Mouse (Mus musculus) forebrain, postnatal 0 days (tissue): Measurements from ENCODE around the gene Cope. TPM values are rescaled to one million over a fixed set of nuclear protein-coding genes. Genes with fewer than 3 reads are reported as not detected.

Experiments used
- ATAC-seq: fragments of 200-750 bp; cut with Nextera tagmentation; 2 replicates; pipeline ENCODE4 v1.8.0; 2017; ENCODE audit warnings: mild to moderate bottlenecking, moderate library complexity
- DNase-seq: peaks from one replicate; pipeline ENCODE4 v3.0.0-alpha.2; 2015
- H3K27ac ChIP-seq: fragments of 300-500 bp; sonication (generic); 2 replicates; pipeline ENCODE4 v1.5.1; 2014; ENCODE audit warnings: low read depth, mild to moderate bottlenecking, antibody characterized with exemption, low read length, moderate library complexity, mixed read lengths
- H3K27me3 ChIP-seq: fragments of 300-500 bp; sonication (generic); 2 replicates; pipeline ENCODE4 v1.6.1; 2014; ENCODE audit warnings: mild to moderate bottlenecking, low read length, mixed read lengths; ENCODE audit not compliant: insufficient read depth
- H3K36me3 ChIP-seq: fragments of 300-500 bp; sonication (generic); 2 replicates; pipeline ENCODE4 v1.6.1; 2014; ENCODE audit warnings: mild to moderate bottlenecking, moderate library complexity; ENCODE audit not compliant: insufficient read depth
- H3K4me1 ChIP-seq: fragments of 300-500 bp; sonication (generic); 2 replicates; pipeline ENCODE4 v1.6.1; 2014; ENCODE audit warnings: antibody characterized with exemption; ENCODE audit not compliant: insufficient read depth
- H3K4me2 ChIP-seq: fragments of 300-500 bp; sonication (generic); 2 replicates; pipeline ENCODE4 v1.6.1; 2014; ENCODE audit warnings: low read depth, mild to moderate bottlenecking, moderate library complexity
- H3K4me3 ChIP-seq: fragments of 300-500 bp; sonication (generic); 2 replicates; pipeline ENCODE4 v1.5.1; 2014; ENCODE audit warnings: low read depth, low read length, mixed read lengths
- H3K9ac ChIP-seq: fragments of 300-500 bp; sonication (generic); 2 replicates; pipeline ENCODE4 v1.6.1; 2014; ENCODE audit warnings: mild to moderate bottlenecking
- H3K9me3 ChIP-seq: fragments of 300-500 bp; sonication (generic); 2 replicates; pipeline ENCODE4 v1.6.1; 2016; ENCODE audit warnings: low read length
- CTCF ChIP-seq: sonication (generic); IDR thresholded peaks from 2 replicates; pipeline ENCODE4 v1.5.1; 2016; ENCODE audit warnings: antibody characterized with exemption, control low read depth, low read depth
- WGBS: fragments of 180-500 bp; shearing (Covaris S2); extraction: QIAGEN DNeasy Blood & Tissue Kit; methylation state at CpG from one replicate; pipeline ENCODE4 v1.1.7; 2014; 5-methylcytosine and 5-hydroxymethylcytosine counted together
- polyA plus RNA-seq: library from polyadenylated mRNA; unstranded; fragments of >200 nt; fragmentation: Nextera tagmentation; extraction: Ambion mirVana; gene quantifications from 2 replicates; pipeline ENCODE4 v1.2.1, GENCODE M21; 2015
- total RNA-seq: library from RNA; depleted of rRNA; stranded (reverse); fragments of >200 nt; gene quantifications from 2 replicates; pipeline ENCODE4 v1.2.3, GENCODE M21; 2014

The Cope gene
- total and polyA plus RNA-seq, 2 experiments from 2014 or later, result 86.6 to 259 TPM

- no peaks in the 10 kb centered on the region for H3K27me3 ChIP-seq
These were observed 29.2 kb downstream of the Cope start for GRCm38 (mm10) chr8:70331526-70331925.

DNA sequence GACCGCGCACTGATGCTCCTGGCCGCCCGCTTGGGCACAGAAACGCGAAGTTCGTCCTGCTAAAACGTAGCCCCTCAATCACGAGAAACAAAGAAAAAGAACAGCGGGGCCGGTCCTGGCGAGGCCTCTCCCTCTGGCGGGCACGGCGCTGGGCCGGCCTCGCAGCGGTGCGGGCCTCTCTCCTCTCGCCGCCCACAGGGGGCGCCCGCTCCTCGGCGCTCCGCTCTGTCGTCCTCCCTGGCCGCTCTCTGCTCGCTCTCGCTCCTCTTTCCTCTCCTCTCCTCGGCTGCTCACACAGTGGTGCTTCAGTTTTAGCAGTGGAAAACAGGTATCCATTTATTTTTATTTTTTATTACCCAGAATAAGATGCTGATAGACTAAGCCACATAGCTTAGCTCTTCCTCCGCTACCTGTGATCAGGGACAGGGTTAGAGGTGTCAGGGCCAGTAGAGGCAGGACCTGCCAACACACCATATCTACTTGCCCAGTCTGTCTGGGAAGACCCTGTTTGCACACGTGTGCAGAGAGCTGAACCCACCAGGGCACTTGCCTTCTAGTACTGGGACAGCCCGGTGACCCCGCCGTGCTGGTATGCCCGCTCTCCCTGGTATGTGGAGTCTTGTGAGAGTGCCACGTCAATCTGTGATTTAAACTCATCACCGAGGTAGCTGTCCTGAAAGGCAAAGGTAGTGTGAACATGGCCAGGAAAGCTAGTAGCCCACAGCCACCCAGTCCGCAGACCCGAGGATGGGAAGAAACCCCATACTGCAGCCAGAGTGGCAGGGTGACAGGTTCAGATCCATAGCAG, 30.0 kb downstream of the Cope start:
- Histone ChIP-seq H3K9me3 (no peaks in the 10 kb centered on the region), H3K36me3 (peaks cover 89% of the 10 kb centered on the region), H3K4me3 (no peak overlapping the region), H3K4me1 (peaks cover 9% of the 10 kb centered on the region; the same call in 1 of the 2 replicates), H3K4me2 (peak overlapping the region; percentile 17; the same call in 1 of the 2 replicates), H3K27ac (peak overlapping the region; percentile 45), H3K27me3 (no peaks in the 10 kb centered on the region), H3K9ac (peak overlapping the region; percentile 18; the same call in 1 of the 2 replicates)
- WGBS, result 23% methylated on average over 41 of the region's 41 CpGs
- DNase-seq (peak; percentile 89), ATAC-seq (peak; percentile 80)
- TF ChIP-seq CTCF, result peak; percentile 88

More at GRCm38 (mm10) chr8:70331526-70331925, 29.2 kb downstream of the Cope start:
- WGBS, result 66% methylated on average over 19 of the region's 19 CpGs
- ATAC-seq, result no peak
- Histone ChIP-seq H3K27ac (peak overlapping the region; percentile 46), H3K9ac (no peak overlapping the region), H3K36me3 (peaks cover 85% of the 10 kb centered on the region), H3K4me3 (no peak overlapping the region), H3K4me1 (peaks cover 9% of the 10 kb centered on the region; the same call in 1 of the 2 replicates), H3K4me2 (no peak overlapping the region; the same call in 1 of the 2 replicates), H3K9me3 (no peaks in the 10 kb centered on the region)
- no peak for TF ChIP-seq CTCF
- peak; percentile 47 for DNase-seq

DNA sequence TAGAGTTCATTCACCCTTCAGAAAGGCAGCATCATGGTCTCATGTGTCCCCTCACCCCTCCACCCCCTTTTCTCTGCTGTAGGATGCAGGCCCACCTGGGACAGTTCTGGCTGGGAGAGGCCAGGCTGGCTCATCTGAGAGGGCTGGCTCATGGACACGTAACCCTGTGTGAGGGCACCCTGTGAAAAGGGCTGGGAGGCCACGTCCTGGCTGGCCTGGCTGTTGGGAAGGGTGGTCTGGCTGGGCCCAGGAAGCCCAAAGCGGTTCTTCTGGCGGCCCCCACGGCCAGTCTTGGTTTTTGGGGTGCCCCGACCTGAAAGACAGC, 30.5 kb downstream of the Cope start:
- no peak for ATAC-seq
- TF ChIP-seq CTCF, result no peak
- H3K9ac ChIP-seq, result no peak overlapping the region

DNA sequence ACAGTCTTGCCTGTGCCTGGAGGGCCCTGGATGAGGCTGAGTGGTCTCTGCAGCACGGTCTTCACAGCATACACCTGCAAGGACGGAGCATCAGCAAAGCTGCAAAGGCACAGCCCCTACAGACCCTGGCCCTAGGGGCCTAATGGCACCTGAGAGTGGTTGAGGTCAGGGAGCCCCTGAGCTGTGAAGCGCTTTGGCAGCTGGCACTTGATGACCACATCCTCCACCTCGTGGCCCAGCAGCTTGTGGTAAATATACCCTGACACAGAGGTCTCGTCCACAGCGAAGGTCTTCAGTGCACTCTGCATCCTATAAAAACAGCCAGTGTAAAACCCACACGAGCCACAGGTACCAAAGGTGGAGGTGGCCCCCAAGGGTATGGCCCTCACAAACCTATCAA, 36.6 kb downstream of the Cope start:
- TF ChIP-seq CTCF, result no peak
- no peaks in the 10 kb centered on the region for H3K9me3 ChIP-seq

More for the DNA sequence above, 30.5 kb downstream of the Cope start:
- H3K4me3 ChIP-seq, result no peak overlapping the region
- no peak overlapping the region for H3K4me2 ChIP-seq
- H3K27me3 ChIP-seq, result no peaks in the 10 kb centered on the region
- peaks cover 9% of the 10 kb centered on the region; the same call in 1 of the 2 replicates for H3K4me1 ChIP-seq
- no peaks in the 10 kb centered on the region for H3K9me3 ChIP-seq
- H3K36me3 ChIP-seq, result peaks cover 89% of the 10 kb centered on the region
- 88% methylated on average over 6 of the region's 6 CpGs for WGBS
- no peak overlapping the region for H3K27ac ChIP-seq
- no peak for DNase-seq

DNA sequence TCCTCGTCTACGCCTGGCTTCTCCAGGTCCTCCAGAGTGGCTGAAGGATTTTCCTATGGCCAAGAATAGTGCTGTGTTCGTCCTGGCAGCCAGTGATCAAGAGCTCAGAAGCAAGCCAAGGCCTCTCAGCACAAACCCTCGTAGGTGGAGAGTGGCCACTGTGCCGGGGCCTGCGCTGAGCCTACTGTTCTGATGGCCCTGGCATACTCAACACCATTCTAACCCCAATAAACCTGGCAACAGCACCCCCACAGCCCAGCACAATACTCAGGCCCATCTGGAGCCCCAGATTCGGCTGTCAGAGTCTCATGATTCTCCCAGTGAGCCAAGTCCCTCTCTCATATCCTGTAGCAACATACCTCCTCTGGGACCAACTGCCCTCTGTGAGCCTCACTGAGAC, 38.3 kb downstream of the Cope start:
- no peak overlapping the region for H3K9ac ChIP-seq
- peaks cover 76% of the 10 kb centered on the region for H3K36me3 ChIP-seq
- ATAC-seq, result no peak
- H3K4me2 ChIP-seq, result no peak overlapping the region
- no peaks in the 10 kb centered on the region for H3K9me3 ChIP-seq
- H3K27ac ChIP-seq, result no peak overlapping the region
- no peak overlapping the region for H3K4me3 ChIP-seq
- DNase-seq, result no peak
- H3K4me1 ChIP-seq, result no peaks in the 10 kb centered on the region
- H3K27me3 ChIP-seq, result no peaks in the 10 kb centered on the region
- 91% methylated on average over 7 of the region's 7 CpGs for WGBS
- TF ChIP-seq CTCF, result no peak

More for the DNA sequence above, 36.6 kb downstream of the Cope start:
- Histone ChIP-seq H3K9ac (no peak overlapping the region), H3K4me2 (no peak overlapping the region), H3K4me3 (no peak overlapping the region), H3K4me1 (no peaks in the 10 kb centered on the region), H3K36me3 (peaks cover 93% of the 10 kb centered on the region), H3K27me3 (no peaks in the 10 kb centered on the region), H3K27ac (no peak overlapping the region)
- DNase-seq, result no peak
- ATAC-seq, result no peak
- 93% methylated on average over 7 of the region's 7 CpGs for WGBS

- no peak for TF ChIP-seq CTCF
These were observed 39.7 kb downstream of the Cope start for GRCm38 (mm10) chr8:70342007-70342406.

GRCm38 (mm10) chr8:70343076-70343475, 40.8 kb downstream of the Cope start:
- H3K4me2 ChIP-seq, result no peak overlapping the region
- H3K4me1 ChIP-seq, result no peaks in the 10 kb centered on the region
- no peak for TF ChIP-seq CTCF
- H3K4me3 ChIP-seq, result no peak overlapping the region
- no peaks in the 10 kb centered on the region for H3K27me3 ChIP-seq
- no peaks in the 10 kb centered on the region for H3K9me3 ChIP-seq
- peaks cover 55% of the 10 kb centered on the region for H3K36me3 ChIP-seq
- DNase-seq (no peak), ATAC-seq (no peak)
- no peak overlapping the region for H3K27ac ChIP-seq
- no peak overlapping the region for H3K9ac ChIP-seq
- WGBS, result 68% methylated on average over 7 of the region's 7 CpGs

More at GRCm38 (mm10) chr8:70342007-70342406, 39.7 kb downstream of the Cope start:
- no peak overlapping the region for H3K27ac ChIP-seq
- no peak for ATAC-seq
- H3K4me1 ChIP-seq, result no peaks in the 10 kb centered on the region
- H3K4me2 ChIP-seq, result no peak overlapping the region
- H3K9ac ChIP-seq, result no peak overlapping the region
- 93% methylated on average over 14 of the region's 14 CpGs for WGBS
- no peak for DNase-seq
- no peaks in the 10 kb centered on the region for H3K9me3 ChIP-seq
- no peaks in the 10 kb centered on the region for H3K27me3 ChIP-seq
- H3K36me3 ChIP-seq, result peaks cover 65% of the 10 kb centered on the region
- H3K4me3 ChIP-seq, result no peak overlapping the region
